Mouse (Mus musculus) embryonic fibroblast, embryonic 13.5 days (primary cell): ENCODE data around the gene Sycp1.

Source experiments
- CTCF ChIP-seq: IDR thresholded peaks from 2 replicates; pipeline ENCODE4 v1.5.1; 2011; ENCODE audit warnings: mild to moderate bottlenecking, control low read depth, low read length, moderate library complexity, borderline replicate concordance; ENCODE audit not compliant: insufficient read depth
- POLR2A ChIP-seq: IDR thresholded peaks from 2 replicates; pipeline ENCODE4 v1.6.1; 2011; ENCODE audit warnings: low read depth, mild to moderate bottlenecking, control low read depth, low read length, moderate library complexity

DNA sequence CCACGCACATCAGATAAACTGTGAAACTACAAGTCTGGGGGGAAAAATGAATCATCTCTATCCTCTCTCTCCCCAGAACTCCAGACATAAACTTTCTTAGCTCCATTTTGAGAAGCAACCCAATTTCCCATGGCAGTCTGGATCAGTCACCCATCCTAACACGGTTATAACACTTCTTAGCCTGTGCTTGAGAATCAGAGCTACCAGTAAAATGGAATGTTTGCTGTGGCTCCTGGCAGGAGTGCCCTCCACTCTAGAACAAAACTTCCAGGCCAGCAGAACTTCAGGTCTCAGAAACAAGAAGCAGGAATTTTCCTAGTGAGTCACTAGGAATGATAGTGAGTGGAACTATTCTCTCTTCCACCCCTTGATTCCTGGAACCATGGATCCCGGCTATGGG is 34.6 kb upstream of the Sycp1 start:
- TF ChIP-seq CTCF (no peak), POLR2A (no peak)
